Mouse (Mus musculus): ENCODE data around the gene Shkbp1.

The Shkbp1 gene

GRCm38 (mm10) chr7:27364379-27364778, 8.6 kb upstream of the Shkbp1 start:
- DNase-seq: no peak

- peak; percentile 100 for DNase-seq
These were observed 5.6 kb upstream of the Shkbp1 start for GRCm38 (mm10) chr7:27361283-27361946.

- no peak for DNase-seq
These were observed 4.9 kb upstream of the Shkbp1 start for GRCm38 (mm10) chr7:27360749-27361148.

- DNase-seq: no peak
These were observed 4.0 kb upstream of the Shkbp1 start for GRCm38 (mm10) chr7:27359706-27360358.

DNA sequence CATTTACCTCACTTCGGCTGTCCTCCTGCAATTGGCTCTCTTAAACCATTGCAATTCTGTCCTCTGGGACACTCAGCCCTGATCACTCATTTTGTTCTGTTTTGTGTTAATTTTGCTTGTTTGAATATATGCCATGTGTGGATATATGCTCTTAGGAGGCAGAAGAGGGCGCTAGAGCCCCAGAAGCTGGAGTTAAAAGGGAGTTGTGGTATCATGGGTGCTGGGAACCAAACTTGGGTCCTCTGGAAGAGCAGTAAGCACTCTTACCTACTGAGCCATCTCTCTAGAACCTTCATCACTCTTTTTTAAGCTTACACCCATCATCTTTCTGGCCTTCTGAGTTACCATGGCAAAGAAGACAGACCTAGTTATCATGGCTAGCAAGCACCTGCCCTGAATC, 3.3 kb upstream of the Shkbp1 start:
- DNase-seq: no peak

DNA sequence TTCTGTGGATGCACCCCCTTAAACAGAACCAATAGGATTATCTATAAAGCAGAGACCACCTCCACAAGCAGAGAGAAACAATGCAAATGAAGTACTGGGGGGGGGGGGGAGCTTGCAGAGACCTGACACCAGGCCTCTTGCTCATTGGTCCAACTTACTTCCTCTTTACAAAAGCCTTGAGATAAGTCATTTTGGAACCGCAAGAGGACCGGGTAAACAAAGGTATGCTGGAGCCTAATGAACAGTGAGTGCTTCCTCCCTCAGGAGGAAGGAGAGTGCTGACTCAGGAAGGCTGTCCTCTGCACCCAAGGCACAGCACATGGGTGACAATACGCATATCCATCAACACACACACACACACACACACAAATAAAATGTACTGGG, 1.8 kb upstream of the Shkbp1 start:
- DNase-seq: no peak

DNA sequence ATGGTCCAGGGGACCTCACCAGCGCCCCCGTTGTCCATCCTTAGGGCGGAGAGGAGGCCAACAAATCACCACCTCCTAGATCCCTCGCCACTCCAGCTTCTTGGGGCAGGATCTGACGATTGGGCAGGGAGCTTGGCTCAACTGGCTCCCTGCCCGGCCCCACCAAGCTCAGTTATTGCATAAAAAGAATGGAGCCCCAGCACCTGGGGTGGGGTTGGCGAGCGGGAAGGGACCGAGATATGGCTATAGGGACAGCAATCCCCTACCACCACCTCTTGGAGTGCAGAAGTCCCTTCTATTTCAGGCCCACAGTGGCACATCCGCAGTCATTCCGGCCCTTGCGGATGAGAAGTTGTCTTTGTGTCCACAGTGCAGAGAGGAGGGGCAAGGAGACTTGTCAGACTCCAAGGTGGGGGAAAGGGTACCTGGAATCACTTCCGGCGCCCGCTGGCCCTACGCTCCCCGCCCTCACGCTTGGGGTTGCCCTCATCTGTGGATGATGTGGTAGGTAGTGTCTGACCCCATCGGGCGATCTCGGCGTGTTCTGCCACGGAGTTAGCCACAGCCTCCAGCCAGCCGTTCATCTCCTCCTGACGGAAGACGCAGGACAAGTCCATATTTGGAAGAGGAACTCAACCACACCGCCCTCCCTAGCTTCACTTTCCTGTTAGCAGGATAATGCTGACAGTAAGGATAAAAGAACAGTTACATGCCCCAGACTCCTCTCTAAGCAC, 1.2 kb upstream of the Shkbp1 start, which contains the start of gene Gm20479:
Gene Gm20479 (minus strand): TSS at position 559 of the 734 bp plus-strand sequence.
- DNase-seq: peak; percentile 57

DNA sequence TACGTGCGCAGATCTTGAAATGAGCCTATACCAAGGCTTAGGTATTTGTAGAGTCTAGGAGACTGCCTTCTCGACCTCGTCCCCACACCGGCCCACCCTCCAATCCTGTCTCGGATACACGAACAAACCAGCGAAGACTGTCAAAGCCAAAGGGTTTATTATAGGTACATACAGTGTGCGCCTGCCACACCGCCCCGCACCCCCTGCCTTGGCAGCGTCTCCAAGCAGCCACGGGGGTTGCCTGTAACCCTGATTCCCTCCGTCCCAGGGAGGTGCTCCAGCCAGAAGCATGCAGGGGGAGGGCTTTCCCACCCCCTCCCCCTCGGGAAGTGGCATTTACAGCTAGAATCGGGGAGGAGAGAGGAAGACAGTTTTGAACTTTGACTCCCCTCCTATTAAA, 429 bp upstream of the Shkbp1 start:
- peak; percentile 72 for DNase-seq

- no peak for DNase-seq
These were observed 558 bp downstream of the Shkbp1 start for GRCm38 (mm10) chr7:27355261-27355660.

DNA sequence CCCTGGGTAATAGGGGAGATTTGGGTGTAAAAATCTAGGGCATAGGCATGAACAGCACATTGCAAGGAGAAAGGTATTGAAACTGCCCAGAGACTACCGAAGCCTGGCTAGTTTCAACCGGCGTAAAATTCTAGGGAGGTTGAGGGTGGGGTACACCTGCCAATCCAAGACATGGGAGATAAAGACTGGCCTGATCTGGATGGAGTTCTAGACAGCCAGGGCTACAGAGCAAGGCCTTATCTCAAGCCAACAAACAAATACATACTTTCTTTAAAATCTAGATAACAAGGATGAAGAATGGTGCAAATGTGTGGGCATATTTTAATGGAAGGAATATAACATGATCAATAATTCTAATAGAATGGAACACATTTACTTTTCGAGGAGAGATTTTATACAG, 1.0 kb downstream of the Shkbp1 start:
- no peak for DNase-seq

- DNase-seq: peak; percentile 70
These were observed 1.7 kb downstream of the Shkbp1 start for GRCm38 (mm10) chr7:27354144-27354543.

DNA sequence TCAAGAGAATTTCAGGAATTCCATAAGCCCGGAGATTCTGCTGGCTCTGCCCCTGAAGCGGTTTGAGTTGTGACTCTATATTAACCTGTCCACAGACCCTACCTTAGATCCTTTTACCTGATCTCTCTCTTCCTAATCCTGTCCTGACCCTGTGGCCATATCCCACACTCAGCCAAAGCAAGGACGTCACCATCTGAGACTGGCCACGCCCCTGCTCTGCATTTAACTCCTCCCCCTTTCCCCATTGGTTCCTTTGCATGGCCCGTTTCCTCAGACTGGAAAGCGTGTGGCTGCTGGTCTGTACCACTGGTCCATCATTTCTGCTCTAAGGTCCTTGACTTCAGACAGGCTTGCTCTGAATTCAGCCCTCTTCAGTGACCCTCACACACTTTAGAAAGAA, 10.4 kb downstream of the Shkbp1 start:
- no peak for DNase-seq

DNA sequence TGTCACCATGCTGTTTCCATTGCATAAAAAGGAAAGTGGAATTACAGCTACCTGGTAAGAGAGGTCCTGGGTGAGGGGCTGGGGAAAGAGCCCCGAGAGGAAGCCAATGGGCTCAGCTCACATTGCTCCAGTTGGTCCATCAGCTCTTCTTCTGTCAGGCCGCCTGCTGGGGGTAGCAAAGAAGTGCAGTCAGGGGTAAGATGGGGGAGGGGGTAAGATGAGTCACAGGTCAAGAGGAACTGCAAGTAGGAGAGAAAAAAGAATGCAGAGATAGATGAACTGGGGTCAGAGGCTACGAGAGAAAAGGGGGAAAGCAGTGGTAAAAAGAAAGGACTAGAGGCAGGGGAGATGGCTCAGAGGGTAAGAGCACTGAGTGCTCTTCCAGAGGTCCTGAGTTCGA, 13.2 kb downstream of the Shkbp1 start:
- DNase-seq: no peak

DNA sequence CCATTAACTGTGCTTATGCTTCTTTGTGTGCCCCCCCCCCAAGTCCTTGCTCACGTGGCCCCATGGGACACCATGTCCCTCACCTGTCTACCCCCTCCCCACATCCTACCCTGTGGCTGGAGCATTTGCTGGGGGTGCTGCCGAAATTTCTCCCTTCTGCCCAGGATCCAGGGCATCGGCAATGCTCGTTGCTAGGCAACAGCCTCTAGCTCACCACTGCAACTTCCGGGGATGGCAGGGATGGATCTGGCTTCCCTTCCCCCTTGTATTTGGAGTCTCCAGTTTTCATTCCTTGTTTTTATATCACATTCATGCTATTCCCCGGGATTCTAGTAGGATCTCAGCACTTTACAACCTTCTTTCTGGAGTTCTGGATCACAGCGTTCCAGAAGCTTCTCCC, 16.3 kb downstream of the Shkbp1 start:
- no peak for DNase-seq

- no peak for DNase-seq
These were observed 16.7 kb downstream of the Shkbp1 start for GRCm38 (mm10) chr7:27339114-27339513.

DNA sequence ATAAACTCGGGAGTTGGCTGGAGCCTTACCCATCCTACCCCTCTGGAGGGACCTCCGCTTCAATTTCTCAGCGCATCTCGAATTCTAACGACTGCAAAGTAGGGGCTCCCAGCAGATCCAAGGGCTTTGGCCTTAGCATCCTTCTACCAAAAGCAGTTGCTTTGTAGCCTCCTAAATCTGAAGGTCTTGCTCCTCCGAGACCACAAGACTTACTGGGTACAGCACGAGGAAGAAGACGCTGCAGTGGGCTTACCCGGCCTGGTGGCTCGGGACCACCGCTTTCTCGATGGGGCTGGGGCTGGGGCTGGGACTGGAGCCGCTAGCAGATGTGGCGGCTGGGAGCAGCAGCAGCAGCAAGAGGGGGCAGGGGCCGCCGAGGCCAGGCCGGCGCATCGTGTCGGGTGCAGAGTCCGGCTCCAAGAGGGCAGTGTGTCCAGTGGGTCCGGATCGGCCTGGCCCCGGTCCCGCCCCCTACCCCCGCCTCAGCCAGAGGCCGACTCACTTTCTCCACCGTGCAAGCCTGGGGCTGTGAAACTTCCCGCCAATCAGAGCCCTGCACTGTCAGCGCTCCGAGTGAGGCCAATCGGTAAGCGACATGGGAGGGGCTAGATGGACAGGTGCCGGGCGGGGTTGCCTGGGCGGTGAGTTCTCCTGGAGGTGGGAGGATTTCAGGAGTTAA, 18.5 kb downstream of the Shkbp1 start, which contains the start of gene Ltbp4:
Gene Ltbp4 (minus strand): TSS at position 518 of the 679 bp plus-strand sequence.
- DNase-seq: peak; percentile 86

DNA sequence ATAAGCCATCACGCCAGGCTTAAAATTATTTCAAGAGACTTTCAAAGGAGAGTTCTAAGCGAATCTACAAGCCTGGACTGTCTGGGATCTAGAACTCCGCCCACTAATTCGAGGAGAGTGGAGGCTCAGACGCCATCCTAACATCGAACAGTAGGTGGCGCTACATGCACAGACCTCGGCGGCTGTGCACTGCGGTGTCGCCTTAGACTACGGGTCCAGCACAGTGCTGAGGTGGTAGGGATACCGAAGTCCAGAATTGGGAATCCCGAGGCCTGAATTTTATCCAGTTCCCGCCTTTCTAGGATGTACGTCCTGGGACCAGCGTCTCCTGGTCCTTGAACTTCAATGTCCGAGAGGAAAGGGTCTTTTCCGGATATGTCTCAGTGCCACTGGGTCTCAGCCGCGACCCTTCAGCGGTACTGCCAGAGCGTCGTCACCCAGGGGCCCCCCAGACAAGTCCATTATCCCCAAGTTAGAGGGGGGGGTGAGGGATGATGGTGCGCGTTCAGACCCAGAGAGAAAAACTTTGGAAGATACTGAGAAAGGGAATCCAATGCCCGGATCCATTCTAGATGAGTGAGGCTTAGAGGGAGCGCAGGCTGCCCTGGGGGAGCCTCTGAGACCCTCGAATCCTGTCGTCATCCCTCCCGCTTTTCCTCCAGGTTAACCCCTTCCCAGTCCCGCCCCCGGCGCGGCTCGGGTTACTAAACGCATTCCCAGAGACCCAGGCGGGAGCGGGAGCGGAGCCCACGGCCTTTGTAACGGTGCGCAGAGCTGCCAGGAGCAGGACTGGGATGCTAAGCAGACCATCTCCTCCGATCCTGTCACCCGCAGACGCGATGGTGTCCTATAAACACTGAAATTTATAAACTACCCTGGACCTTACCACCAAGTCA, 19.6 kb downstream of the Shkbp1 start:
- peak; percentile 92 for DNase-seq

DNA sequence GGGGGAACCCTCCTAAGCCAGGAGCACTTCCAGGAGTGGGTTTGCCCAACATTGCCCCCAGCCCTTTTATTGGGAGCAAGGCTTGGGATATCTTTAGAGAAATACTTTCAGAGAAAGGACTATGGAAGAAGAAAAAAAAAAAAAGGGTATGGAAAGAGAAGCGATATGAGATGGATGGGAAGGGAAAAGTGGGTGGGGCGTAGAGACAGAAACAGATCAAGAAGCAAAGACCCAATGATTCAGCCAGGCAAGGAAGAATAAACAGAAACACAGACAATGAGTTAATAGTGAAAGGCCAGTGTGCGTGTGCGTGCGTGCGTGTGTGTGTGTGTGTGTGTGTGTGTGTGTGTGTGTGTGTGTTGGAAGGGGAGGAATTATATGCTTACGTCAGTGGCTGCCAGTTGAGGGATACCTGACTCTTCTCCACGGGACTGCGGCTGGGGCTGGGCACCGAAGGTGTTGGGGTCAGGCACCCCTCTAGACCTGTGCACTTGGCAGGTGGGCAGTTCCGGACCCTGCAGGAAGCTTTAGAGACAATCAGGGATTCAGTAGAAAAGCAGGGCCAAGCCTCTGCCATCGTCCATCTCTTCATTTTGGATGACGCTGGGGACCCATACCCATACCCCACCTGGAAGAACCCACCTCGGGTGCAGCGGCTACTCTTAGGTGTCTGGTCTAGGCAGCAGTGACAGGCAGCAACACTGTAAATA, 20.7 kb downstream of the Shkbp1 start:
- no peak for DNase-seq

DNA sequence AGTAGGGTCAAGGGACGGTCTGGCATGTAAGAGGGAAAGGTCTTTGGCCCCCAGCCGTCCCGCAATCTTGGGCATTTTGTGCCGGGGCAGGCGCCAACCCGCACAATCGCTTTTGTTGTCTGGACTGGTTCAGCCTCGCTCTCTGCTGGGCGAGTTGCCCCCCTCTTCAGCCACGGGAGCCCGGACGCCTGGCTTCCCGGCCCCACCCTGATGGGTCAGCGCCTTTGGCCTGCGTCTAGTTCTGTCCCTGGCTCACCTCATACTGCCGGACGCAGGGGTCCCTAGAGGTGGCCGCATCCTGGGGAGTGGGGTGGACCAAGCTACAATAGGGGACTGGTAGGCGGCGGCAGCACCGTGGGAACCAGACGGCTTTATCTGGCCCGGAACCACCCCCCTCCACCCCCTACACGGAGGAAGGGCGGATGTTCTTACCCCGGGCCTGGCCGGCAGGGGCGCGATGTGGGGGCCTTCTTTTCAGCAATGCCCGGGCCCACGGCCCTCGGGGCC, 21.4 kb downstream of the Shkbp1 start:
- DNase-seq: peak; percentile 65

- peak; percentile 47 for DNase-seq
These were observed 22.4 kb downstream of the Shkbp1 start for GRCm38 (mm10) chr7:27333316-27333941.

Data from kidney, postnatal 14 days (tissue).